Mouse (Mus musculus) cerebellum, postnatal 14 days (tissue): ENCODE results near the gene Atg9b.

Source experiments
- DNase-seq, 2 experiments: peaks; one replicate each; pipeline ENCODE4 v3.0.0; 2021; ENCODE audit warnings: mixed read lengths in 2 of 2

Atg9b gene

GRCm38 (mm10) chr5:24380499-24380898, 11.4 kb downstream of the Atg9b start:
- no peak for DNase-seq

DNA sequence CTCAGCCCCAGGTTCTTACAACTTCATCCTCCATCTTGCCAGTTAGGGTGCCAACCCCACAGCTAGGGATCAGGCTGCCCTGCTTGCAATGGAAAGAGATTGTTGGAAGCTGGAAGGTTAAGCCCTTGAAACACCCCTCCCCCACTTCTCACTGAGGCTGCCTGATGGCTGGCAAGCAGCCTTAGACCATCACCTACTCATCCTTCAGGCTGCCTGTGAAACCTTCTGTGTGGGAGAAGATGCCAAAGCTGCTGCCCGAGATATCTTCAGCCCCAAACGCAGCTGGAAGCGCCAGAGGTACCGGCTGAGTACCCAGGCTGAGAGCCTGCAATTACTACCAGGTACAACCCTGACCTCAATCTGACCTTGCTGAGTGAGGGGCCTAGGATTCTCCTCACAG, 12.4 kb downstream of the Atg9b start:
- DNase-seq, result peak in 1 of 2 experiments; percentile 50

DNA sequence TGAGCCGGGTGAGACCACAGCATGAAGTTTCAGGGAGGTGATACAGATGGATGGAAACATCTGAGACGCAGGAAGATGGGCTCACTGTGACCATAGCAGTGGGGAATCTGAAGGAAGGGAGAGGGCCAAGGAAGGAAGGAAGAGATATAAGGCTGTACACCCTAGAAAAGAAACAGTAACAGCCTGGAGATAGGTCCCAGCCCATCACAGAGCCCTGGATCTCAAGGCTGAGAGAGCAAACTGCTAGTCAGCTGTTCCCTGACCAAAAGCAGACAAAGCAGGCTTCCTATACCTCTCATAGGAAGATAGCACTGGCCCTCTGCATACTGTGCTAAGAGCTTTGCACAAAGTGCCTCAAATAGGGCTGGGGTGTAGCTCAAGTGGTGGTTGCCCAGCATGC, 13.2 kb downstream of the Atg9b start:
- no peak for DNase-seq

DNA sequence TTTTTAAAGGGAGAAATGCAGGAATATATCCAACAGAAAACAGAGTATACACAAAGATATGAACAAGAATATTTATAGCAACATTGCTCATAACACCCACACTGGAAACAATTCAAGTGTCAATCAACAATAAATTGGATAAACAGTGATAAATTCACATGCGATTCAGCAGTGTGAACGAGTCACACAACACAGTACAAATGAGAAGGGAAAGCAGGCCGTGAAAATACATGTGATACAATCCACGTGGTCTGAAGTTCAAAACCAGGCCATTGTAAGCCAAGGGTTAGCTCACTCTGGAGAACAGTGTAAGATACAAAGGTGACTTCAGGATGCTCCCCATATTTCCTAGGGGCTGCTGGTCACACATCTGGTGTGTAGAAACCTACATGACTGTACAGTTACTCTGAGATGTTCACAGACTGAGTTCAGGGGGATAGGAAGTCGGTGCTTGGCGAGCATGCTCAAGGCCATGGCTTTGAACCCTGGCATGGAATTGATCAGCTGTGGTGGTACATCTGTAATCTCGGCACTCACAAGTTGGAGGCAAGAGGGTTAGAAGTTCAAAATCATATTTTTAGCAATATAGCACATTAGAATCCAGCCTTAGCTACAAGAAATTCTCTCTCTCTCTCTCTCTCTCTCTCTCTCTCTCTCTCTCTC, 17.1 kb downstream of the Atg9b start:
- no peak for DNase-seq

GRCm38 (mm10) chr5:24374216-24374615, 17.7 kb downstream of the Atg9b start:
- DNase-seq, result no peak

DNA sequence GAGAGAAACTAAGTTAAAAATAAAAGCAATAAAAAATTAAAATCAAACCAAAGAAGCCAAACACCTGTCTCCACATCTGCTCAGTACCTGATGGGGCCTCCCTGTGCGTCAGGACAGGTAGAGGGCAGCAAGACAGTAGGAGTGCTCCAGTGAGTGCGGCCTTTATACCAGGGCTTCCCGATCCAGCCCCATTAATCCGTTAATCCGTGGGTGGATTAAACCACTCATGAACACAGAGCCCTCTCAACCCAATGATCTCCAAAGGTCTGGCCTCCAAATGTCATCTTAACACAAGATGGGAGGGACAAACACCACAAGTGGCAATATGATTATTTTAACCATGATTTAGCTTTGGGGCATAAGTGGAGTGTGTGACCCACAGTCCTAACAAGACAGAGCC, 18.1 kb downstream of the Atg9b start:
- no peak for DNase-seq

GRCm38 (mm10) chr5:24369767-24370166, 22.2 kb downstream of the Atg9b start:
- no peak for DNase-seq

DNA sequence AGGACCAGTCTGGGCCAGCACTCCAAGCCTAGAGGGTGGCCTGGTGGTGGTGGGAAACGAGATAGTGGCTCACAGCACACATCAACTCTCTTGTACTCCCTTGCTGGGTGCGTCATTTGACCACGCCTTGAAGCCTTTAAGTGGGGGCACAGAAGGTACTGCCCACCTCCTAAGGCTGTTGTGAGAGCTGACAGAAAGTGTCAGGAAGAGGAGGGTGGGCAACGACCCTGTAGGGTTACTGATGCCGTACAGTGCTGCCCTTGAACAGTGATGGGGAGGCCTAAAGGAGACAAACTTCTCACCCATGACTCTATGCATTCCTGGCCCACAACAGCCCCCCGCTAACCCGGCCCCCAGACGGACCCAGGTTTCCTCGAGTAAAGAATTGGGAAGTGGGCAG, 25.5 kb downstream of the Atg9b start:
- no peak for DNase-seq

GRCm38 (mm10) chr5:24365528-24365927, 26.4 kb downstream of the Atg9b start:
- no peak for DNase-seq

- DNase-seq, result no peak
Measured at GRCm38 (mm10) chr5:24364963-24365362, 27.0 kb downstream of the Atg9b start.

- no peak for DNase-seq
Measured at GRCm38 (mm10) chr5:24364508-24364907, 27.4 kb downstream of the Atg9b start, which contains the start of gene Nos3. Gene Nos3 (plus strand): TSS chr5:24364810.

GRCm38 (mm10) chr5:24364061-24364460, 27.9 kb downstream of the Atg9b start:
- no peak for DNase-seq

DNA sequence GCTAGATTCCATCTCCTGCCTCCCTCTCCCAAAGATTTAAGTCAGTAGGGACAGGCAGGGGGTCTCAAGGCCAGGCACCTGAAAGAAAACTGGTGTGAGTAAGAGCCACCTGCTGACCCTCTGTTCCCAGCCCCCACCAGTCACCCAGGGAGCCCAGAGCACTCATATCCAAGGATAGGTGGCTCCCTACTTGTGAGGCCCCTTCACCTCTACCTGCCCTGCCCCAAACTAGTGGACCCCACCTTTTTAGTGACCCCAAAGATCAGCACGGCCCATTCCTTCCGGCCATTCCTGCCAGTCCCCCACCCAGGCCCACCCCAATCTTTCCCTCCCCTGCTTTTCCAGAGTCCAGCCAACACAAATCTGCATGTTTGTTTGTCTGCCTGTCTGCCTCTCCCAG, 28.5 kb downstream of the Atg9b start:
- DNase-seq, result no peak

DNA sequence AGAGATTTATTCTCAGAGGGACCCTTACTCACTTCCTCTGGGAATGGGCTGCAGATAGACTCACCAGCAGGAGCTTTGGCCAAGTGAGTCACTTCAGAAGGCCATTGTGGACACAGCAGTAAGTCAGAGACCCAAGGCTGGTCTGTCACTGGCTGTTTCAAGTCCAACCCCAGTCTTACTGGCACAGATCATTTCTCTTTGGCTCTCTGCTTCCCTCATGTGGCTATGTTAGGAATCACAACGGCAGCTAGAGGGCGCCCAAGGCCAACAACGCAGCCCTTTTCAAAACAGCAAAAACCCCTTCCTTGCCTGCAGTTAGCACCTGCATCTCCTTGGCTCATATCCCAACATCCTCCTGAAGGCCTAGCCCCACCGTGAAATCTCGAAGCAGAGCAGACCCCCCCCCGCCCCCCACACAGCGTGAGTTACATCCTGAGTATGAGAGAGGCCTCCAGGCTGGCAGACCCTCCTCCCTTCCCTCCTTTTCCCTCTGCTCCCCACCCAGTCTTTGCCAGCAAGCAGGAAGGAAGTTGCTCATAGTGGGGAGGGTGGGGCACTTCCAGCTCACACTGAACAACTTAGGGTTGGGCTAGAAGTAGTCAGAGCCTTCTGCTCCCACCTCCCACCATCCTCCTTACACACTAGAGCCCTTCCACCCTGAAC, 31.0 kb downstream of the Atg9b start:
- peak; percentile 93 to 94 for DNase-seq

DNA sequence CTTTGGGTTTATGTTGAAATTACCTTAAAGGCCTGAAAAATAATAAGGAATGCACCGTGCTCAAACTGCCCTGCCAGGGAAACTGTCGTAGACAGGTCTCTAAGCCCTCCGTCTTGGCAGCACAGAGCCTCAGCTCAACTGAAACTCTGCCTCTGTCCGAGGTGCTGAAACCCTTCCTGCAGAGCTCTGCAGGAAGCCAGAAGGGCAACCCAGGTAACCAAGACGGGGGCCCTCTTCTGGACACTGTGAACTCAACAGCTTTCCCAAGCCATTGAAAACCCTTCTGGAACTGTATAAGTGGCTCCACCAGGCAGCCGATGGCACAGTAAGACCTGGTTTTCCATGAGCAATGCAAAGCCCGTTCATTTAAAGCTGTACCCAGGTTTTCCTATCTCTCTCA, 34.5 kb downstream of the Atg9b start:
- peak in 1 of 2 experiments; percentile 55 for DNase-seq

DNA sequence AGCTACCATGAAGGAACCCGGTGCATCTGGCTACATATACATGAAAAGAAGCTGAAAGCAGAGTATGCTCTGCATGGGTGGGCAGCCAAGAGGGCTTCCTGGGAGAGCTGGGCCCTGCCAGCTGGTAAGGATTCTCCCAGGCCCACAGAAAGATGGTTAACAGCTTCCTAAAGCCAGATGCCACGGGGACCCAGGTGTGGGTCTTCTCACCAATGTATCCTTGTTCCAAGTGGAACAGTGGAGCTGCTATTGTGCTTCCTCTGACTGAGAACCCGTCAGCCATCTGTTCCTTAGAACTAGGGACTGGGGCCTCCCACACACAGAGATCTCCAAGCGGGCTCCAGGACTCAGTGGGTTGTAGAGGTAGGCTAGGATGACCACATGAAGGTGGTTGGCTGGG, 35.2 kb downstream of the Atg9b start:
- DNase-seq, result no peak

- DNase-seq, result no peak
Measured at GRCm38 (mm10) chr5:24353327-24353726, 38.6 kb downstream of the Atg9b start.

DNA sequence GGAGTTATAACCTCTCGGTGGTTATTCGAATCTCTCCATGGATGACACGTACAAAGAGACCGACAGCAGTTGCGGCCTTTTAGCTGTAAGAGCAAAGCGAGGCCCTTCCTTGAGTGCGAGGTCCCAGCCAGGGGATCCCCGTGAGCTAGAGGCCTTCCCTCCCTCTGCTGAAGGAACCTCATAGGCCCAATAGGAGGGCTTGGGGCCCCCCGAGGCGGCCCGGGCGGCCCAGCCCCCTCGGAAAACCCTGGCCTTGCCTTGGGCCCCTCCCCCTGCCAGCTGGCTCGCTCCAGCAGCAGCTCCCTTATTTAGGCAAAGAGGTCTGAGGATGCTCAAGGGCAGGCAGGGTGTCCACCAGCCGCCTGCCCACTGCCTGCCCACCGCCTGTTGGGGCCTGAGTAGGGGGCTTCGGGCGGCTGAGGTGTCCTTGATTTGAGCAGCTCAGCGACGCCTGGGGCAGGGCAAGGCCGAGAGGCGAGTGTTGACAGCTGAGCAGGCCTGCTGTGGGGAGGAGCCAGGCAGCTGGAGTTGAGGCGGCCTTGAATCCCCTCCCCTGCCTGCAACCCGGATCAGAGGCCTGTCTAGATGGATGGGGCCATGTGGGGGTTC, 39.6 kb downstream of the Atg9b start:
- peak in 1 of 2 experiments; percentile 40 for DNase-seq

DNA sequence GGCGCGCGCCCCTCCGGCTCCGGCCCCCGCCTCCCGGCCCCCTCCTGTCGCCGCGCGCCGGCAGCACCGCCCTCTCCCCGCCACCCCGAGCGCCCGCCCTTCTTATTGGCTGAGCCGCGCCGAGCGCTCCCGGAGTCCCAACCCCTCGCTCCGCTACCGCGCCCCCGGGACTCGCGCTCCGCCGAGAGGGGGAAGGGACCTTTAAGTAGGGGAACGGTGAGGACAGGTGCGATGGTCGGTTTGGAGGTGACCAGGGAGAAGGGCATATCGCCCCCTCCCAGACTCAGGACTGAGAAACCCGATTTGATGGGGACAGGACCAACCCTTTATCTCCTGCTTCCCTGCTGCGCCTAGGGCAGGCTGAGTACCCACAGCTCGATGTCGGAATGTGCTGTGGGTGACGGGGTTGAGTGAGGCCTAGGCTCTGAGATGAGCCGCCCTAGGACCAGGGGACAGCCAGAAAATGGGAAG, 40.2 kb downstream of the Atg9b start:
- DNase-seq, result peak; percentile 91 to 92

DNA sequence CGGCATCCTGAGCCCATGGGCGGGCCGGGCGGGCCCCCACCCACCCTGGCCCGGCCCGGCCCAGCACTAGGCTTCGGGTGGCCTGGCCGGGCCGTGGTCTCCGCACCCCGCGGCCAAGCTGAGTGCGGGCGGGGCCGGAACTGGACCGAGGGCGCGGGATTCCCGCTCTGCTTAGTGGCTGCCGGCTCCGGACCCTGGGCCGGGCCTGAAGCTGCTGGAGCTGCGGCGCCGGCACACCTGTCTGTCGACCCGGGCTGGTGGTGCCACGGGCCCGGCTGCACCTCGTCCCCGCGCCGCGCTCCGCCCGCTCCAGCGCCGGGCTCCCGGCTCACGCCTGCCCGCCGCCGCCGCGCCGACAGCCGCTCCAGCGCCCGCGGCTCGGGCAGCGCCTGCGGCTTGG, 40.7 kb downstream of the Atg9b start, which contains the start of gene Kcnh2:
Kcnh2 (minus strand) TSS at position 327 of the 400 bp plus-strand sequence.
- DNase-seq, result no peak

GRCm38 (mm10) chr5:24350531-24351250, 41.3 kb downstream of the Atg9b start:
- peak in 1 of 2 experiments; percentile 66 for DNase-seq

DNA sequence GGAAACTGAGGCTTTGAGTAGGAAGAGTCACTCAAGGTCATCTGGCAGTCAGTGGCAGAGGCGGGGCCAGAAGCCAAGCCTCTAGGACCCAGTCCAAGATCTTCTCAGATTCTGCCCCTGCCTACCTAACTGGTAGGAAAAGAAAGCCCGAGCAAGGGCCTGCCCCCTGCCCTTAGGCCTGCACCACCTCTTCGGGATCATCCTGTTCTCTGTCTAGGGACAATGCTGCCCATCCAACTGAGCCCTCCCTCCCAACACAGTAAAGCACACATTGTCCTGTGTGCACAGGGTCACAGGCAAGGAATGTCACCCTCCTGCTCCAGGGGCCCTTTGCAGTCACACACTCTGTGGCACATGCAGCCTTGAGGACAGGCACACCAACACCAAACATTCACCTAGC, 41.9 kb downstream of the Atg9b start:
- peak in 1 of 2 experiments; percentile 39 for DNase-seq

DNA sequence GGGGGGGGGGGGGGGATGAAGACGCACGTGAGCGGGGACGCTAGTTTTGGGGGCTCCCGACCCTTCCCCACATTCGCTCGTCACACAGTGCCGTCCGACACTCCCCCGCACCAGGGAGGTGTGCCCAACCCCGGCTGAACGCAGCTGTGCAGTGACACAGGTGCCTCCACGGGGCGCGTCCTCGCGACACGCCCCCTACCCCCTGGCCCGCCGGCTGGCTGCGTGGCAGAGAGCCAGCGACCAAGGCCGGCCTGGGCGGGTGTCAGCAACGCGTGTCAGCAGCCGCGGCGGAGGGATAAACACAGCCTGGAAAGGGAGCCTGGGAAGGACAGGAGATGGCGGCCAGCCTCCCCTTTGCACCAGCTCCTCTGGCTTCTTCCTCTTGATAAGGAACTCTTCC, 43.4 kb downstream of the Atg9b start:
- peak in 1 of 2 experiments; percentile 46 for DNase-seq
